Mouse (Mus musculus) limb, embryonic 15.5 days (tissue): ENCODE results near the gene Krtap6-5. TPM values are rescaled to one million over a fixed set of nuclear protein-coding genes. Genes with fewer than 3 reads are reported as not detected.
"Not testable (repeated sequence)": the region's sequence is repeated elsewhere in the genome, so short reads cannot be mapped to it uniquely, and the experiment has no call there.

Experiments used
- ATAC-seq: fragments of 200-750 bp; cut with Nextera tagmentation; 2 replicates; pipeline ENCODE4 v1.8.0; 2017; ENCODE audit warnings: low read depth, moderate TSS enrichment; ENCODE audit not compliant: insufficient number of reproducible peaks, low FRiP score, low TSS enrichment
- H3K27ac ChIP-seq: fragments of 300-500 bp; sonication (generic); 2 replicates; pipeline ENCODE4 v1.5.1; 2015; ENCODE audit warnings: moderate library complexity, mild to moderate bottlenecking, inconsistent platforms
- H3K27me3 ChIP-seq: fragments of 300-500 bp; sonication (generic); 2 replicates; pipeline ENCODE4 v1.6.1; 2015; ENCODE audit warnings: inconsistent platforms
- H3K36me3 ChIP-seq: fragments of 300-500 bp; sonication (generic); 2 replicates; pipeline ENCODE4 v1.6.1; 2015; ENCODE audit warnings: inconsistent platforms
- H3K4me1 ChIP-seq: fragments of 300-500 bp; sonication (generic); 2 replicates; pipeline ENCODE4 v1.6.1; 2015; ENCODE audit warnings: inconsistent platforms
- H3K4me2 ChIP-seq: fragments of 300-500 bp; sonication (generic); 2 replicates; pipeline ENCODE4 v1.6.1; 2015; ENCODE audit warnings: mild to moderate bottlenecking, inconsistent platforms
- H3K4me3 ChIP-seq: fragments of 300-500 bp; sonication (generic); 2 replicates; pipeline ENCODE4 v1.5.1; 2015; ENCODE audit warnings: mild to moderate bottlenecking, inconsistent platforms
- H3K9ac ChIP-seq: fragments of 300-500 bp; sonication (generic); 2 replicates; pipeline ENCODE4 v1.6.1; 2015; ENCODE audit warnings: inconsistent platforms
- H3K9me3 ChIP-seq: fragments of 300-500 bp; sonication (generic); 2 replicates; pipeline ENCODE4 v1.6.1; 2016; ENCODE audit warnings: inconsistent platforms
- WGBS: fragments of 180-500 bp; shearing (Covaris S2); methylation state at CpG from one replicate; pipeline ENCODE4 v1.1.7; 2015; 5-methylcytosine and 5-hydroxymethylcytosine counted together
- polyA plus RNA-seq: library from polyadenylated mRNA; unstranded; fragments of >200 nt; fragmentation: Nextera tagmentation; extraction: Ambion mirVana; gene quantifications from 2 replicates; pipeline ENCODE4 v1.2.1, GENCODE M21; 2015

The Krtap6-5 gene
- polyA plus RNA-seq = not detected in 2 replicates

DNA sequence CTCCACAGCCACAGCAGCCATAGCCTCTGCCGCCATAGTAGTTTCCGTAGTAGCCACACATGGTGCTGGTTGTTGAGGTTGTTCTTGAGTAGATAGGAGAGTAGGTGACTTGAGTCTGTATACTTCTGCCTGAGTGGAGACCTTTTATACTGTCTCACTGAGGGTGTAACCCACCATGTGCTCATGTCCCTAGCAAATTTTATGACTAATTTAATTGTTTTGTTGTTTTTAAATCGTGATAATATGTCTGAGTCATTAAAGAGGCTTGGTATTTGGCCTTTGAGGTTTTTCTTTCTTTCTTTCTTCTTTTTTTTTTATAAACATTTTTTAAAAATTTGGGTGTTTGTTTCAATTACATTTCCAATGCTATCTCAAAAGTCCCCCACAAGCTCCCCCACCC is at the start of gene Krtap6-5:
Gene Krtap6-5, minus strand, starts transcription at position 101 of the 400 bp plus-strand sequence.
- no peak within 1 kb of the TSS for H3K4me3 ChIP-seq
- no peak within 1 kb of the TSS for H3K27ac ChIP-seq
- H3K4me2 ChIP-seq = no peak within 1 kb of the TSS
- no peak within 1 kb of the TSS for H3K9ac ChIP-seq
- no peaks in the 10 kb centered on the region for H3K27me3 ChIP-seq
- WGBS = 87% methylated on average over 3 of the region's 3 CpGs
- no peak for ATAC-seq
- H3K36me3 ChIP-seq = no peaks in the 10 kb centered on the region
- no peaks in the 10 kb centered on the region for H3K4me1 ChIP-seq
- H3K9me3 ChIP-seq = no peaks in the 10 kb centered on the region

GRCm38 (mm10) chr16:89071041-89071440 is 23.4 kb upstream of the Krtap6-5 start:
- H3K36me3 ChIP-seq, H3K4me1 ChIP-seq, H3K9ac ChIP-seq, ATAC-seq, H3K4me2 ChIP-seq, H3K4me3 ChIP-seq, H3K27ac ChIP-seq, H3K9me3 ChIP-seq, H3K27me3 ChIP-seq: not testable (repeated sequence)
- 59% methylated on average over 2 of the region's 2 CpGs for WGBS

DNA sequence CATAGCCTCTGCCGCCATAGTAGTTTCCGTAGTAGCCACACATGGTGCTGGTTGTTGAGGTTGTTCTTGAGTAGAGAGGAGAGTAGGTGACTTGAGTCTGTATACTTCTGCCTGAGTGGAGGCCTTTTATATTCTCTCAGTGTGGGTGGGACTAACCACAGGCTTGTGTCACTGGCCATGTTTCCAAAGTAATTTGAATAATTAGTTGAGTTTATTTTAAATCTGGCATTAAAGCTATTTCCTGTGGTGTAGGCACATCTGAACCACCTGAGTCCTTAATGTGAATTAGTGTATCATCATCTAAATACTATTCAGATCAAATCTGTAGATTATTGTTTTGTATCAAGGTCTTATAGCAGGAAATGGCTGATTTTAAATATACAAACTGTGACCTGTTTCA is 16.2 kb upstream of the Krtap6-5 start, which contains the start of gene 1110025L11Rik:
Gene 1110025L11Rik, minus strand, starts transcription at position 101 of the 400 bp plus-strand sequence.
- H3K4me1 ChIP-seq, H3K27ac ChIP-seq, H3K27me3 ChIP-seq, H3K36me3 ChIP-seq, H3K4me2 ChIP-seq, H3K9me3 ChIP-seq, H3K9ac ChIP-seq, ATAC-seq, H3K4me3 ChIP-seq: not testable (repeated sequence)
- no CpG with 5 or more reads among the region's 2 CpGs for WGBS

DNA sequence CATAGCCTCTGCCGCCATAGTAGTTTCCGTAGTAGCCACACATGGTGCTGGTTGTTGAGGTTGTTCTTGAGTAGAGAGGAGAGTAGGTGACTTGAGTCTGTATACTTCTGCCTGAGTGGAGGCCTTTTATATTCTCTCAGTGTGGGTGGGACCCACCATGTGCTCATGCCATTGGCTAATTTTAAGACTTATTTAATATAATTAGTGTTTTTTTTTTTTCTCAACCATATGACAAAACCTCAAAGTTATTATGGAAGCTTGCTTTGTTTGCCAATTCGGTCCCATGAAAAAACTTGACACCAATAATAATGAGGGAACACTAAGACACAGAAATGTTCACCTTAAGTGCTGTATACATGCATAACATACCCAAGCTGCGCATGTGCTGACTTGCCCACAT is 6.3 kb downstream of the Krtap6-5 start, which contains the start of gene Gm10228:
Gene Gm10228, minus strand, starts transcription at position 101 of the 400 bp plus-strand sequence.
- not testable (repeated sequence) for H3K9ac ChIP-seq, H3K4me1 ChIP-seq, H3K9me3 ChIP-seq, H3K27me3 ChIP-seq, H3K4me2 ChIP-seq, ATAC-seq, H3K27ac ChIP-seq, H3K4me3 ChIP-seq, H3K36me3 ChIP-seq
- WGBS = 88% methylated on average over 2 of the region's 4 CpGs

DNA sequence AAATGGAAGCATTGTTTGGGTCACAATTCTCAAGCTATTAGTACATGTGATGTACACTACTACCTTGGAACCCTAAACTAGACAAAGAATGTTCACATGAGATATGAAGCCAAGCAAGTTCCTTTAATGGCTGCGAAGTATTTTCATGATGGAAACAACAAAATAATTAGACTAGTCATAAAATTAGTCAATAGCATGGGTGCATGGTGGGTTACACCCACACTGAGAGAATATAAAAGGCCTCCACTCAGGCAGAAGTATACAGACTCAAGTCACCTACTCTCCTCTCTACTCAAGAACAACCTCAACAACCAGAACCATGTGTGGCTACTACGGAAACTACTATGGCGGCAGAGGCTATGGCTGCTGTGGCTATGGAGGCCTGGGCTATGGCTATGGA is 16.3 kb downstream of the Krtap6-5 start, which contains the start of gene Krtap6-1:
Gene Krtap6-1, plus strand, starts transcription at position 301 of the 400 bp plus-strand sequence.
- 89% methylated on average over 3 of the region's 3 CpGs for WGBS
- not testable (repeated sequence) for H3K4me2 ChIP-seq, H3K9ac ChIP-seq, H3K4me1 ChIP-seq, H3K36me3 ChIP-seq, H3K9me3 ChIP-seq, H3K27ac ChIP-seq, ATAC-seq, H3K27me3 ChIP-seq, H3K4me3 ChIP-seq

- WGBS = 91% methylated on average over 3 of the region's 3 CpGs
- not testable (repeated sequence) for ATAC-seq, H3K4me3 ChIP-seq
These were observed 32.7 kb downstream of the Krtap6-5 start, which contains the start of gene Gm10229 for GRCm38 (mm10) chr16:89014984-89015383. TSS of gene Gm10229 (plus strand) at chr16:89015284.

DNA sequence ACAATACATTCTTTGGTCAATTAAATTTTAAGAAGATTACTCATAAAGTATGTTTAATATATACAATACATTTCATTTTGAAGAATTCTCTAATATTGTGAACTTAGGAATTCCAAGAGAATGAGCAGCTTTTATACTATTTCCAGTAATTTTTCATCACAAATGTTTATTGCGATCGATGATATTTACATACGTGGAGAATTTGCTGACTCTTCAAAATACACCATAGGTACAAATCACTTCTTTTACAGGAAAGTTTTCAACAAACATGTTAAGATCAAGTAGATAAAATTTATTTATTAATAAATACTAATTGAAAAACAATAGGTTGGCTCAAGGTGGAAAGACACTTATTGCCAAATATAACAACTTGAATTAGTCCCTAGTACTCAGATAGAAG is 33.7 kb downstream of the Krtap6-5 start:
- no peak for ATAC-seq
- WGBS = 97% methylated on average over 3 of the region's 3 CpGs
- H3K9me3 ChIP-seq = no peaks in the 10 kb centered on the region
- H3K27ac ChIP-seq = no peak overlapping the region
- H3K9ac ChIP-seq = no peak overlapping the region
- no peak overlapping the region for H3K4me3 ChIP-seq
- no peaks in the 10 kb centered on the region for H3K36me3 ChIP-seq
- H3K27me3 ChIP-seq = no peaks in the 10 kb centered on the region
- no peaks in the 10 kb centered on the region for H3K4me1 ChIP-seq
- H3K4me2 ChIP-seq = no peak overlapping the region

More at GRCm38 (mm10) chr16:89014984-89015383, 32.7 kb downstream of the Krtap6-5 start, which contains the start of gene Gm10229:
- not testable (repeated sequence) for H3K27ac ChIP-seq, H3K9ac ChIP-seq, H3K36me3 ChIP-seq, H3K9me3 ChIP-seq, H3K4me2 ChIP-seq, H3K27me3 ChIP-seq, H3K4me1 ChIP-seq

DNA sequence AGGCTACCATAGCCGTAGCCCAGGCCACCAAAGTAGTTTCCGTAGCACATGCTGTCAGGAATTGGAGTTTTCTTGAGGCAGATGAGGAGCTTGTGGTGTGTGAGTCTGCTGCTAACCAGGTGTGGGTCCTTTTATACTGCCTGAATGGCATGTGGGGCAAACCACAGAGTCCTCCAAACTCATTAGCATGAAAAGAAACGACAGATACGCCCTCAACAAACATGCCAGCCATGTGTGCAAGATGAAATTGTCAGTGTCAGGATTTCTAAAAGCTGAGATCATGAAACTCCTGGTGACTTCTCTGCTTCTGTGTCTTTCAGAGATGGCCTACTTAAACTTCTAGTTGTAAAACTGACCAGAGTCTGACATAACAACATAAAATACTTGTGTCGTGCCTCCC is 37.0 kb downstream of the Krtap6-5 start, which contains the start of gene Krtap22-2:
Gene Krtap22-2, minus strand, starts transcription at position 101 of the 400 bp plus-strand sequence.
- no peak within 1 kb of the TSS for H3K27ac ChIP-seq
- WGBS = 74% methylated on average over 5 of the region's 5 CpGs
- no peak within 1 kb of the TSS for H3K4me2 ChIP-seq
- H3K4me3 ChIP-seq = no peak within 1 kb of the TSS
- H3K36me3 ChIP-seq = no peaks in the 10 kb centered on the region
- H3K27me3 ChIP-seq = no peaks in the 10 kb centered on the region
- ATAC-seq = no peak
- H3K9ac ChIP-seq = no peak within 1 kb of the TSS
- H3K4me1 ChIP-seq = no peaks in the 10 kb centered on the region
- no peaks in the 10 kb centered on the region for H3K9me3 ChIP-seq

Other genes with a start within 250 kb of the Krtap6-5 start
- 45.6 and 50.2 TPM in 2 replicates for gene Gm20741, start 235.7 kb downstream of the Krtap6-5 start, polyA plus RNA-seq
- gene Krtap15, start 227.7 kb downstream of the Krtap6-5 start, polyA plus RNA-seq = not detected in 2 replicates
- gene Krtap14, start 221.7 kb downstream of the Krtap6-5 start, polyA plus RNA-seq = not detected in 2 replicates
- not detected in 2 replicates for gene Krtap19-1, start 178.5 kb downstream of the Krtap6-5 start, polyA plus RNA-seq
- gene Krtap19-2, start 173.6 kb downstream of the Krtap6-5 start, polyA plus RNA-seq = not detected in 2 replicates
- gene Krtap19-3, start 169.8 kb downstream of the Krtap6-5 start, polyA plus RNA-seq = not detected in 2 replicates
- not detected in 2 replicates for gene Krtap19-4, start 162.8 kb downstream of the Krtap6-5 start, polyA plus RNA-seq
- not detected in 2 replicates for gene Krtap19-5, start 151.4 kb downstream of the Krtap6-5 start, polyA plus RNA-seq
- gene Krtap19-9b, start 115.6 kb downstream of the Krtap6-5 start, polyA plus RNA-seq = not detected in 2 replicates
- 0.42 TPM in 1 of 2 replicates, not detected in the other for gene Krtap16-3, start 85.0 kb downstream of the Krtap6-5 start, polyA plus RNA-seq
- gene Krtap22-2, start 37.1 kb downstream of the Krtap6-5 start, polyA plus RNA-seq = 0.50 and 1.2 TPM in 2 replicates
- gene Gm10229, start 32.6 kb downstream of the Krtap6-5 start, polyA plus RNA-seq = 1.0 TPM in 1 of 2 replicates, not detected in the other
- gene Krtap6-1, start 16.2 kb downstream of the Krtap6-5 start, polyA plus RNA-seq = 0.68 TPM in 1 of 2 replicates, not detected in the other
- gene Gm10228, start 6.4 kb downstream of the Krtap6-5 start, polyA plus RNA-seq = 0.65 TPM in 1 of 2 replicates, not detected in the other
- 0.64 and 2.6 TPM in 2 replicates for gene 1110025L11Rik, start 16.1 kb upstream of the Krtap6-5 start, polyA plus RNA-seq
- not detected in 2 replicates for gene Krtap6-3, start 36.1 kb upstream of the Krtap6-5 start, polyA plus RNA-seq
- not detected in 2 replicates for gene Gm6358, start 93.0 kb upstream of the Krtap6-5 start, polyA plus RNA-seq
- gene Gm10061, start 103.2 kb upstream of the Krtap6-5 start, polyA plus RNA-seq = not detected in 2 replicates
- gene Gm9789, start 110.1 kb upstream of the Krtap6-5 start, polyA plus RNA-seq = not detected in 2 replicates
- gene Gm7735, start 121.6 kb upstream of the Krtap6-5 start, polyA plus RNA-seq = not detected in 2 replicates
- gene 1110057P08Rik, start 126.9 kb upstream of the Krtap6-5 start, polyA plus RNA-seq = not detected in 2 replicates
- gene Krtap20-2, start 158.0 kb upstream of the Krtap6-5 start, polyA plus RNA-seq = not detected in 2 replicates